Mouse (Mus musculus) thymus, postnatal 10 days (tissue): ENCODE data around the gene Olfr512.

ENCODE experiments used
- DNase-seq, 2 experiments: peaks; one replicate each; pipeline ENCODE4 v3.0.0; 2021; ENCODE audit warnings: low spot score in 2 of 2

Gene Olfr512

GRCm38 (mm10) chr7:108713020-108713419 is at the start of gene Olfr512:
Gene Olfr512, plus strand, starts transcription at chr7:108713320.
- DNase-seq, result no peak

GRCm38 (mm10) chr7:108666118-108666517 is 47.0 kb upstream of the Olfr512 start, which contains the start of gene Olfr510:
Gene Olfr510, plus strand, starts transcription at chr7:108666418.
- no peak for DNase-seq

- DNase-seq, result no peak
Measured at GRCm38 (mm10) chr7:108671058-108671457, 42.1 kb upstream of the Olfr512 start.

- no peak for DNase-seq
Measured at GRCm38 (mm10) chr7:108678886-108679285, 34.2 kb upstream of the Olfr512 start.

- DNase-seq, result no peak
Measured at GRCm38 (mm10) chr7:108750673-108751072, 37.6 kb downstream of the Olfr512 start, which contains the start of gene Olfr513. Gene Olfr513, plus strand, starts transcription at chr7:108750973.

GRCm38 (mm10) chr7:108760411-108760810 is 47.3 kb downstream of the Olfr512 start:
- DNase-seq, result no peak
